Comparison of ENCODE assay signal across 24 mouse cellular contexts in the genomic region with DNA sequence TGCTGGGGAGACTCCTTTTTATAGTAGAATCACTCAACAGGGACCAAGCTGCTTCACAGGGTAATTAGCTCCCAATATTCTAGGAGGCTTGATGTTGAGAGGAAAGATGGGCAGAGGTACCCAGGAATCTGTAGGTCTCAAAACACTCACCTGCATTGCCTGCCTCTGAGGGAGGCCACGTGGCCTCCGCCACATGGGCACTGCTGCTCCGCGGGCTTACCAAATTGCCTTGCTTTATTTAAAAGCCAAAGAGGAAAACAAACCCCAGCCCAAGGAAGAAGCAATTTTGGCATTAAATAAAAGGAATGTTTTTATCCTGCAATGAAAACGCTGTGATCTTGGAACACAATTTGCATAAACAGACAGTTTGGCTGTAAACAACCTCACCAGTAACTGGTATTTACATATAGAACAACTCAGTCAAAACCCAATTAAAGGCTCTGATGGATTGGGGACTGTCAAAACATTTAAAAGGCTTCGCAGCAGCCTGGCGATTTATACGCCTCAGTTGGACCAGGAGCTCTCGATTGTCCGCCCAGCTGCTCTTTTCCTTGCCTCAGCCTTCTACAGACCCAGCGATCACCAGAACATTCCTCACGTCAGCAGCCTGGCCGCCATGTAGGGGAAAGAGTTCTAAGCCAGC.
DNase-seq lines count a peak whose midpoint lies in the region; ATAC-seq and TF ChIP-seq lines count a peak whose summit lies in the region.
"Had no signal": no experiment of that assay in that cellular context is flagged by ENCODE, and none has a peak within 500 bp of the region (broad histone marks: within the 10 kb centered on the region; RNA-seq: fewer than 3 reads in every experiment).

No protein-coding gene starts in this region.

- WGBS in forebrain, embryonic 13.5 days, result 39% methylated on average over 13 of the region's 13 CpGs
- WGBS in forebrain, embryonic 11.5 days, result 77% methylated on average over 13 of the region's 13 CpGs
- WGBS in forebrain, postnatal 0 days, result 23% methylated on average over 13 of the region's 13 CpGs

- H3K27ac ChIP-seq in forebrain, embryonic 13.5 days, result no peak overlapping the region
- H3K27ac ChIP-seq in forebrain, embryonic 11.5 days (ENCODE audit: low read depth, low read length), result no peak overlapping the region
- H3K27ac ChIP-seq in forebrain, postnatal 0 days (ENCODE audit: low read depth, low read length), result no peak overlapping the region
- H3K27ac ChIP-seq: embryonic facial prominence, embryonic 12.5 days; embryonic facial prominence, embryonic 15.5 days; heart, embryonic 10.5 days; heart, embryonic 13.5 days; hindbrain, embryonic 12.5 days; hindbrain, embryonic 15.5 days had no signal

- no peak overlapping the region for H3K4me2 ChIP-seq in forebrain, embryonic 13.5 days
- H3K4me2 ChIP-seq in forebrain, embryonic 11.5 days (ENCODE audit: low read depth, low read length, severe bottlenecking), result no peak overlapping the region
- H3K4me2 ChIP-seq in forebrain, postnatal 0 days (ENCODE audit: low read depth), result no peak overlapping the region
- H3K4me2 ChIP-seq: embryonic facial prominence, embryonic 12.5 days; embryonic facial prominence, embryonic 15.5 days; heart, embryonic 13.5 days; hindbrain, embryonic 12.5 days; hindbrain, embryonic 15.5 days had no signal

- no peak overlapping the region for H3K4me3 ChIP-seq in forebrain, embryonic 13.5 days
- no peak overlapping the region for H3K4me3 ChIP-seq in forebrain, embryonic 11.5 days (ENCODE audit: low read depth, low read length)
- H3K4me3 ChIP-seq in forebrain, postnatal 0 days (ENCODE audit: low read depth, low read length), result no peak overlapping the region
- H3K4me3 ChIP-seq: embryonic facial prominence, embryonic 12.5 days; embryonic facial prominence, embryonic 15.5 days; heart, embryonic 10.5 days; heart, embryonic 13.5 days; hindbrain, embryonic 12.5 days; hindbrain, embryonic 15.5 days had no signal

- no peaks in the 10 kb centered on the region for H3K9me3 ChIP-seq in forebrain, embryonic 13.5 days (replicated peaks)
- H3K9me3 ChIP-seq in forebrain, embryonic 11.5 days (ENCODE audit: control insufficient read depth, low read length), result no peaks in the 10 kb centered on the region
- no peaks in the 10 kb centered on the region for H3K9me3 ChIP-seq in forebrain, postnatal 0 days (ENCODE audit: low read length)
- H3K9me3 ChIP-seq: embryonic facial prominence, embryonic 12.5 days; embryonic facial prominence, embryonic 15.5 days; heart, embryonic 10.5 days; heart, embryonic 13.5 days; hindbrain, embryonic 12.5 days; hindbrain, embryonic 15.5 days had no signal

- peaks cover 8% of the 10 kb centered on the region; the same call in 1 of the 2 replicates for H3K4me1 ChIP-seq in forebrain, embryonic 13.5 days
- H3K4me1 ChIP-seq in forebrain, embryonic 11.5 days (replicated peaks; ENCODE audit: control insufficient read depth, insufficient read depth, low read length), result no peaks in the 10 kb centered on the region
- H3K4me1 ChIP-seq in forebrain, postnatal 0 days (ENCODE audit: insufficient read depth), result no peaks in the 10 kb centered on the region; the same call in 1 of the 2 replicates
- H3K4me1 ChIP-seq: embryonic facial prominence, embryonic 12.5 days; embryonic facial prominence, embryonic 15.5 days; heart, embryonic 13.5 days had no signal

- ATAC-seq in forebrain, embryonic 13.5 days, result peak; percentile 84
- no peak for ATAC-seq in forebrain, embryonic 11.5 days (replicated peaks; ENCODE audit: low FRiP score)
- peak; percentile 59 for ATAC-seq in forebrain, postnatal 0 days
- ATAC-seq: activated CD4-positive, CD25-positive, alpha-beta regulatory T cell, adult 4 months; intestine, postnatal 0 days had no signal

- no peak for DNase-seq in forebrain, embryonic 11.5 days (ENCODE audit: low spot score)
- peak; percentile 36 for DNase-seq in heart, adult 11 months
- no peak for DNase-seq in heart, postnatal 25 days (ENCODE audit: low spot score)
- peak; percentile 89 for DNase-seq in brain, embryonic 14.5 days (ENCODE audit: low read depth)
- peak; percentile 46 for DNase-seq in forebrain, postnatal 0 days
- DNase-seq in gastrocnemius, postnatal 10 days, result no peak
- DNase-seq: adrenal gland, adult 8-10 months; adrenal gland, postnatal 25 days; cerebellum, adult 11 months; cerebellum, adult 2 months; cerebellum, adult 9-11 months; cerebellum, postnatal 25 days; gastrocnemius, postnatal 14 days; heart, adult 18-20 months; heart, postnatal 14 days had no signal

- TF ChIP-seq CTCF in brain, embryonic 14.5 days (IDR thresholded peaks at IDR 0.05; ENCODE audit: borderline replicate concordance, extremely low read depth, insufficient read depth, insufficient read length), result no peak
- TF ChIP-seq CTCF in forebrain, postnatal 0 days (IDR thresholded peaks at IDR 0.05; ENCODE audit: low read depth), result no peak

- no peak overlapping the region for H3K9ac ChIP-seq in forebrain, embryonic 13.5 days
- no peak overlapping the region for H3K9ac ChIP-seq in forebrain, embryonic 11.5 days (ENCODE audit: low read length)
- H3K9ac ChIP-seq in forebrain, postnatal 0 days, result no peak overlapping the region
- H3K9ac ChIP-seq: embryonic facial prominence, embryonic 12.5 days; embryonic facial prominence, embryonic 15.5 days; heart, embryonic 13.5 days; hindbrain, embryonic 12.5 days; hindbrain, embryonic 15.5 days had no signal

- H3K27me3 ChIP-seq in forebrain, embryonic 13.5 days, result peaks cover 33% of the 10 kb centered on the region
- no peaks in the 10 kb centered on the region for H3K27me3 ChIP-seq in forebrain, embryonic 11.5 days (ENCODE audit: control insufficient read depth, insufficient read depth, low read length)
- H3K27me3 ChIP-seq in forebrain, postnatal 0 days (ENCODE audit: insufficient read depth, low read length), result peaks cover 19% of the 10 kb centered on the region
- H3K27me3 ChIP-seq: embryonic facial prominence, embryonic 12.5 days; embryonic facial prominence, embryonic 15.5 days; heart, embryonic 13.5 days; hindbrain, embryonic 12.5 days; hindbrain, embryonic 15.5 days had no signal

- TF ChIP-seq POLR2A in brain, embryonic 14.5 days (IDR thresholded peaks at IDR 0.05; ENCODE audit: borderline replicate concordance, extremely low read depth, insufficient read depth, insufficient read length, poor library complexity, severe bottlenecking), result no peak

- intact Hi-C loops in heart, postnatal 25 days (cut with DNase I), result no loop called here

- no peaks in the 10 kb centered on the region for H3K36me3 ChIP-seq in forebrain, embryonic 13.5 days (ENCODE audit: poor library complexity, severe bottlenecking)
- H3K36me3 ChIP-seq in forebrain, embryonic 11.5 days (ENCODE audit: control insufficient read depth, insufficient read depth, low read length), result no peaks in the 10 kb centered on the region
- no peaks in the 10 kb centered on the region for H3K36me3 ChIP-seq in forebrain, postnatal 0 days (ENCODE audit: insufficient read depth)
- H3K36me3 ChIP-seq: embryonic facial prominence, embryonic 12.5 days; embryonic facial prominence, embryonic 15.5 days; heart, embryonic 10.5 days; heart, embryonic 13.5 days; hindbrain, embryonic 12.5 days; hindbrain, embryonic 15.5 days had no signal

Comparison
In these comparisons a context has a peak if more than half of its experiments do, and no peak if none do; other contexts are left out.
1. DNase-seq: peak in heart, adult 11 months (single experiment), brain, embryonic 14.5 days (single experiment) and forebrain, postnatal 0 days (single experiment); none in forebrain, embryonic 11.5 days (single experiment), heart, postnatal 25 days (single experiment) and gastrocnemius, postnatal 10 days (single experiment).